Mouse (Mus musculus) olfactory bulb, adult 2 months (tissue): Measurements from ENCODE around the gene Prr5l. TPM values are rescaled to one million over a fixed set of nuclear protein-coding genes. Genes with fewer than 3 reads are reported as not detected.

ENCODE experiments used
- H3K27ac ChIP-seq: fragments of 200-500 bp; 2 replicates; pipeline ENCODE4 v1.5.1; 2012; ENCODE audit warnings: low read depth, low read length; ENCODE audit not compliant: insufficient read depth
- H3K4me1 ChIP-seq: fragments of 200-500 bp; 2 replicates; pipeline ENCODE4 v1.6.1; 2012; ENCODE audit warnings: low read length; ENCODE audit not compliant: control insufficient read depth, insufficient read depth
- H3K4me3 ChIP-seq: fragments of 200-500 bp; 2 replicates; pipeline ENCODE4 v1.5.1; 2012; ENCODE audit warnings: mild to moderate bottlenecking, low read depth, low read length, moderate library complexity; ENCODE audit not compliant: insufficient read depth
- CTCF ChIP-seq: fragments of 200-500 bp; IDR thresholded peaks from 2 replicates; pipeline ENCODE4 v1.5.1; 2012; ENCODE audit warnings: low read depth, mild to moderate bottlenecking, low read length, moderate library complexity; ENCODE audit not compliant: insufficient read depth
- POLR2A ChIP-seq: fragments of 200-500 bp; IDR thresholded peaks from 2 replicates; pipeline ENCODE4 v1.6.1; 2012; ENCODE audit warnings: mild to moderate bottlenecking, low read depth, low read length, moderate library complexity; ENCODE audit not compliant: insufficient read depth
- WGBS: fragments of 180-500 bp; shearing (Covaris S2); methylation state at CpG from one replicate; pipeline ENCODE4 v1.1.7; 2018; 5-methylcytosine and 5-hydroxymethylcytosine counted together
- polyA plus RNA-seq: library from polyadenylated mRNA; stranded (reverse); fragments of >200 nt; gene quantifications from 2 replicates; pipeline ENCODE4 v1.2.4, GENCODE M21; 2012; ENCODE audit warnings: low replicate concordance; ENCODE audit not compliant: missing spikeins, insufficient read depth, insufficient read length

The Prr5l gene
- polyA plus RNA-seq, 1 experiment = not detected

DNA sequence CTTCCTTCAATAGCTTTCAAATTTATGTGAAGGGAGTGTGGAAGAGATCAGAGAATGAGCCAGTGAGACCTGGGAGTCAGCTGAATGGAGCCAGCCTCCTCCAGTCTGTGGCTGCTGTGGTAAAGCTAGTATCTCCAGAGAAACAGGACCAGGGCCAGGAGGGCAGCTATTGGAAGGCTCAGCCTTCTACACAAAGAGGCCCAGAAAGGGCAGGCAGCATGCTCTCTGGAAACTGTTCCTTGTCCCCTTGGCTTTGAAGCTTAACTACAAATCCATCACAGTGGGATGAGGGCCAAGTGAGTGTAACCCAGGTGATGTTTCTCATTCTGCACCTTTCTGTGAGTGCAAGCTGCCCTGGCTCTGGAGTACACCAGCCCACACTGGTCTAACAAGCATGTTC lies 155.0 kb downstream of the Prr5l start:
- TF ChIP-seq POLR2A = no peak
- TF ChIP-seq CTCF = no peak
- H3K4me1 ChIP-seq = no peaks in the 10 kb centered on the region

DNA sequence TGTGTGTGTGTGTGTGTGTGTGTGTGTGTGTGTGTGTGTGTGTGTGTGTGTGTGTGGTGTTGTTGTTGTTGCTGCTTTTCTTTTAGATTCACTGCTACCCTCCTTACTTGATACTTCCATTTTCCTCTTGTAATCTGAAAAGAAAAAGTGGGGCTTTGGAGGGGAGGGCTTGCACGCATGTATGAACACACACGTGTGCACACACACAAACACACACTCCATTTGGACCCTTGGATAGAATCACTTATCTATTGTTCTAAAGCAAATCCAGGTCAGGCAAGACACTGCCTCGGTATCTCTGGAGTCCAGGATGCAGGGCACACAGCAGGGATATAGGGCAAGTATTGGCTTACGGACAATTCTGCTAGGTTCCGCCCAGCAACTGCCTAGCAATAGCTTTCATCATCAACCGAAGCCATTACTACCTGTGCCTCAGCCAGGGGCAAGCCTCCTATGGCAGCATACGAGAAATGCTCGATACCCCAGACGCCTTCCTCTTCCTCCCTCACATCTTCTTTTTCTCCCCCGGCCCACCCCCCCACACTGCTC lies 159.4 kb downstream of the Prr5l start:
- WGBS = 84% methylated on average over 10 of the region's 10 CpGs
- TF ChIP-seq CTCF (no peak), POLR2A (no peak)
- no peak overlapping the region for H3K27ac ChIP-seq
- H3K4me1 ChIP-seq = no peaks in the 10 kb centered on the region
- no peak overlapping the region for H3K4me3 ChIP-seq

More for the DNA sequence above, 155.0 kb downstream of the Prr5l start:
- H3K27ac ChIP-seq = no peak overlapping the region
- no peak overlapping the region for H3K4me3 ChIP-seq

DNA sequence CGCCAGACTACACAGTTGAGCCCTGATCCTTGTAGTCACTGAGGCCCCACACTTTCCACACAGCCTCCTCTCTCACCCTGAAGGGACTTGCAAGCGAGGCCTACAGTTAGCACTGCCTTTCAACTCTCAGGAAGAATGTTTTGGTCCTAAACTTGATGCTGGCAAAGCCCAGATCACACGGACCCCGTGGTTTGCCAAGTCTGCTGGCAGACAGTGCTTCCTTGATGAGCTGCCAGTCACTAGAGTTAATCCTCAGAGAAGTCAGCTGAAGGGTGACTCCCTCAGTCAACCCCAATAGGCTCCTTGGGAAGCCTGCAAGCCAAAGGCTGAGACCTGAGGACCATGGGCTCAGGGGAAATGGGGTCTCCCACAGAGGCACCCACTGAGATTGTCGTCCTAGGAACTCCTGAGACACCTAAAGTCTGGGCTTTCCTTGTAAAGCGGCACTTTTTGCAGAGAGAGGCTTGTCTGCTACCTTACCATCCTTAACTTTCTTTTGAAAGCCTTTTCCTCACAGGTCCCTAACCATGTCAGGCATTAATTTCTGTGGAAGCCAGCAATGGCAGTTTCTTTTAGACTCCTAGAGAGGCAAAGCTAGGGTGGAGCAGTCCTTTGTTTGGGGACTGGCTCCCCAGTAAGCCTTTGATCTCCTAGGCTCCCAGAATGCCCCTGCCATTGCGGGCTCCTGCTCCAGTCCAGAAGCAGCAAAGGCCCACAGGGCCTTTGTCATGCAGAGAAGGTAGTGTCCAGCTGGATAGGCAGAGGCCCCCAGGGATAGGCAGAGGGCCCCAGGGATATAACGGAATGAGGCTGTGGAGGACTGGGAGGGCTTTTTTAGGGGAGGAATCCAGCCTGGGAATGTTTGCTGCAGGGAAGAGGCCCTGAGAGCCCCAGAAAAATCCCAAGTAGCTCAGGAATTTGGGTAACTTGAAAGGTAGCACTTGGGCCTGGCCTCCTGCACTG lies 160.2 kb downstream of the Prr5l start:
- WGBS = 64% methylated on average over 8 of the region's 8 CpGs
- H3K4me3 ChIP-seq = no peak overlapping the region
- H3K4me1 ChIP-seq = no peaks in the 10 kb centered on the region
- no peak overlapping the region for H3K27ac ChIP-seq
- no peak for TF ChIP-seq POLR2A
- no peak for TF ChIP-seq CTCF

DNA sequence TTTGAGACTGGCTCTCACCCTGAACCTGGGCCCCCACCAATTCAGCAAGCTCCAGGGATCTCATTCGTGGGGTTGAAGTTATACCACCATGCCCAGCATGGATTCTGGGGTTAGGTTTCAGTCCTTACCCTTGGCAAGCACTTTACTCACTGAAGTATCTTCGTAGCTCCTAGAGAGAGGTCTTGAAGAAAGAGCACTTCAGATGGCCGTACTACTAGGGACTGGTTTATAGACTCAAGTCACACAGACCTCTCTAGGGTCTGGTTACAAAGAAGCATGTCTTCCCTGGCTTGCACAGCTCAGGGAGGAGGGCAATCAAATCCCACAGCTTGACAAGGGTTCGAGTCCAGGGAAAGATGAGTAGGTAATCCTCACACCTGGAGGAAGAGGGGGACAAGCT lies 161.0 kb downstream of the Prr5l start:
- Histone ChIP-seq H3K27ac (no peak overlapping the region), H3K4me3 (no peak overlapping the region), H3K4me1 (no peaks in the 10 kb centered on the region)
- 90% methylated on average over 4 of the region's 4 CpGs for WGBS
- TF ChIP-seq POLR2A = no peak
- TF ChIP-seq CTCF = no peak

GRCm38 (mm10) chr2:101717162-101717561 lies 165.7 kb downstream of the Prr5l start:
- Histone ChIP-seq H3K4me1 (no peaks in the 10 kb centered on the region), H3K27ac (no peak overlapping the region), H3K4me3 (no peak overlapping the region)
- TF ChIP-seq CTCF = no peak
- TF ChIP-seq POLR2A = no peak
- 96% methylated on average over 13 of the region's 13 CpGs for WGBS

DNA sequence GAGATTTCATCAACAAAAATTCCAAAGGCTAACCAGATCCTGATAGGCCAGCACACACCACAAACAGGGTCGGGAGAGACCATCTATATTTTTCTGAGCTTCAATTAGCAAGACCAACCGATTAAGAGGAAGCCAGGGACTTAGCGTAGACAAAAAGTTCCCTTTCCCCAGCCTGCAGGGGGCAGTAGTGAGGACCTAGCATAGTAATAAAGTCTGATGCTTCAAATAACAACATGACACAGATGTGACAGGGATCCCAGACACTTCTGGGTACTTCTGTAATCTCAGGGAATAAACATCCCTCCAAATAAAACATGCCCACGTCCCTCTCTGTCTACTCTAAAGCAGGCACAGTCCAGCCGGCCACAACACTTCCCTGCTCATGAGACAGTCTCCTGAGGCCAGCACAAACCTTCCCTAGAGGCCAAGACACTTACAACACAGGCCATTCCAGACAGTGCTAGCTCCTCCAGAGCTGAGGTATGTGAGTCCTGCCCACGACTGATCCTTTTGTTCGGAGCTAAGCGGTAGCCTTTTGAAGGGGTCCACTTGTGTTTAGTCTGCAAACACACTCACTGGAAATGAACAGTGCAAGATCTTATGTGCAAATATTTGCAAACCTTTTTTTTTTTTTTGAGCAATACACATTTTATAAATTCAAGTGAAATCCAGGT lies 167.0 kb downstream of the Prr5l start:
- 82% methylated on average over 8 of the region's 8 CpGs for WGBS
- Histone ChIP-seq H3K4me3 (no peak overlapping the region), H3K4me1 (no peaks in the 10 kb centered on the region), H3K27ac (no peak overlapping the region)
- TF ChIP-seq POLR2A = no peak
- no peak for TF ChIP-seq CTCF

DNA sequence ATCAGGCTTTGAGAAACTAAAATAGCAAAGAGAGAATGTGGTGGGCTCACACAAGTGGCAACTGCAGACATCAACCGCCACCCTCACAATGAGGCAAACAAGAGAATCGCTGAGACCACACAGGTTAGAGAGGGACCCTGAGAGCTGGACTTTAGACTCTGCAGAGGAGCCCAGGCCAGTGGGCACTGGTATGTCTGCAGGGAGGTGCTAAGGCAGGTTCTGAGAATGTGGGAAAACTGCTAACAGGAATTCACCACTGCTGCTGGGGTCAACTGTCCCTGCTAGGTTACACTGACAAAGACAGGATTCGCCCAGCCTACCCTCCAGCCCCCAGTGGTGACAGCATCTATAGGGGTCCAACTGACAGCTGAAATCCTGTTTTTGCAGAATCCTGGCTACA lies 171.2 kb downstream of the Prr5l start:
- no peak overlapping the region for H3K27ac ChIP-seq
- no peaks in the 10 kb centered on the region for H3K4me1 ChIP-seq
- TF ChIP-seq POLR2A (no peak), CTCF (no peak)
- WGBS = 97% methylated on average over 3 of the region's 3 CpGs
- no peak overlapping the region for H3K4me3 ChIP-seq

DNA sequence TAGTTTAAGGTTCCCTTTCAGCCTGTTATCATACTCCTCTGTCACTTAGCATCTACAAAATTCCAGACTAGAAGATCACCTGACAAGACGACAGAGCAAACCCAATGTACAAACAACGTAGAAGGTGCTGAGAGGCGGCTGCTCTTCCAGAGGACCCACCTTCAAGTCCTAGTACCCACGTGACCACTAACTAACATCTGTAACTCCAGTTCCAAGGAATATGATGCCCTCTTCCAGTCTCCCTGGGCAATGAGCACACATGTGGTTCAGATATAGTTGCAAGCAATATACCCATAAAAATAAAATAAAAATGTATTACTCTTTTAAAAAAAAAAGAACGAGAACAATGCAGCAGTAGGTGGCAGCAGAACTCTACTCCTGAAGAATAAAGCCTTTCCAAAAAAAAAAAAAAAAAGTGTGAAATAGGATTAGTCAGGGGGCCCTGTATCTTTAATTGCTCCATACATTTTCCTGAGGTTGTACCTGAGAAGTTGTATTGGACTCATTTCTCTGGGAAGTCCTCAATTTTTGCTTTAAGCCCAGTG lies 176.8 kb downstream of the Prr5l start:
- 42% methylated on average over 5 of the region's 5 CpGs for WGBS

More for the DNA sequence above, 176.8 kb downstream of the Prr5l start:
- TF ChIP-seq CTCF (no peak), POLR2A (no peak)
- Histone ChIP-seq H3K4me3 (no peak overlapping the region), H3K27ac (no peak overlapping the region), H3K4me1 (no peaks in the 10 kb centered on the region)
